Mouse (Mus musculus) MEL (cell line): ENCODE data around the gene Eloa.

Experiments used
- CTCF ChIP-seq, 3 experiments: IDR thresholded peaks in 2 of 3; conservative IDR thresholded peaks in 1 of 3; 2 replicates each; pipeline ENCODE4 v1.5.1; 2011 to 2012; ENCODE audit warnings: low read length in 3 of 3, low read depth in 2 of 3, mild to moderate bottlenecking in 2 of 3, improper control_type of control experiment in 1 of 3, inconsistent platforms in 1 of 3, mixed read lengths in 1 of 3, moderate library complexity in 1 of 3; ENCODE audit not compliant: control insufficient read depth in 1 of 3, insufficient read depth in 1 of 3, poor library complexity in 1 of 3, severe bottlenecking in 1 of 3
- MAFK ChIP-seq: IDR thresholded peaks from 2 replicates; pipeline ENCODE4 v1.6.1; 2011; ENCODE audit warnings: low read depth, mild to moderate bottlenecking, low read length, improper control_type of control experiment, borderline replicate concordance
- MEF2A ChIP-seq: IDR thresholded peaks from 2 replicates; pipeline ENCODE4 v1.6.1; 2014; ENCODE audit warnings: low read depth, mild to moderate bottlenecking, inconsistent platforms, low read length, improper control_type of control experiment; ENCODE audit not compliant: poor library complexity, insufficient replicate concordance, severe bottlenecking; ENCODE audit errors: extremely low read depth
- SIN3A ChIP-seq: IDR thresholded peaks from 2 replicates; pipeline ENCODE4 v1.6.1; 2012; ENCODE audit warnings: low read length, improper control_type of control experiment, inconsistent platforms
- USF2 ChIP-seq, 2 experiments: IDR thresholded peaks; 2 replicates each; pipeline ENCODE4 v1.6.1; 2011 to 2012; ENCODE audit warnings: improper control_type of control experiment in 2 of 2, low read length in 2 of 2, borderline replicate concordance in 1 of 2, inconsistent platforms in 1 of 2, low read depth in 1 of 2, mild to moderate bottlenecking in 1 of 2; ENCODE audit not compliant: insufficient read depth in 1 of 2
- ZKSCAN1 ChIP-seq: IDR thresholded peaks from 2 replicates; pipeline ENCODE4 v1.6.1; 2012; ENCODE audit warnings: low read depth, mild to moderate bottlenecking, inconsistent platforms, low read length, improper control_type of control experiment, moderate library complexity

DNA sequence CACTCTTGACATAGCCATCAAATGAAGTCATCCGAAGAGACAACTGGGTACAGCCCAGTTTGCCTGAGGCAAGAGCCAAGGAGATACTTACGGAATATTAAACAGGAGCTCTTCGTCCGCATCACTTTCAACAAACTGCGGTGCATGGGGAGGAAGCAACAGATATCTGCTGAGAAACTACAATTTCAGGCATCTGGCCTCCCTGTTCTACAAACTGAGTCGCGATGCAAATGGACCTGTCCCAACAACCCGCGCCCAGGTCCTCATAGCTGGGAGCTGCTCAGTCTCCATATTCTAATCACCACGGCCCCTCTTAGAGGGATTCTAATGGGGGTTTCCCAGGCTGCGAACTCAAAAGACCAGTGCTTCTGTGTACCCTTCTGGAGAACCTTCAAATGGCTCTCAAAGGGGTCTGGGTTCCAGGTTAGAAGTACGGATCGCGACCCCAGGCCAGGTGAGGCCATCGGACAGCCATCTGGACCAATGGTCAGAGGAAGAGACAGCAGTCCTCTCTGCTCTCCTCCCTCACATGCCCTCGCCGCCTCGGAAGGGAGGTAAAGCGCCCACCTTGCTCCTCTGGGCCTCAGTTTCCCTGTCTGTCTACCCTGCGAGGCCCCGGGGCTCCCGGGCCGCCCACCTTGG lies 35.1 kb downstream of the Eloa start:
- TF ChIP-seq CTCF (IDR thresholded peaks at IDR 0.05 in 2 of 3, conservative IDR thresholded peaks at IDR 0.05 in 1 of 3; ENCODE audit: control insufficient read depth in 1 of 3, insufficient read depth in 1 of 3, low read depth in 2 of 3, low read length in 3 of 3, poor library complexity in 1 of 3, severe bottlenecking in 1 of 3) (no peak), MAFK (no peak), SIN3A (no peak), USF2 (IDR thresholded peaks at IDR 0.05; ENCODE audit: borderline replicate concordance in 1 of 2, insufficient read depth in 1 of 2, low read depth in 1 of 2, low read length in 2 of 2) (no peak), MEF2A (no peak), ZKSCAN1 (no peak)
